Mouse (Mus musculus) limb, embryonic 10.5 days (tissue): Measurements from ENCODE around the gene Ighmbp2. TPM values are rescaled to one million over a fixed set of nuclear protein-coding genes. Genes with fewer than 3 reads are reported as not detected.
A peak's percentile ranks its signal among the peaks of the same experiment; 100 is the strongest.
"Not testable (repeated sequence)": the region's sequence is repeated elsewhere in the genome, so short reads cannot be mapped to it uniquely, and the experiment has no call there.

Experiments
- DNase-seq: peaks from one replicate; pipeline ENCODE4 v3.0.0-alpha.2; 2017; ENCODE audit warnings: low spot score
- H3K27ac ChIP-seq: fragments of 300-500 bp; sonication (generic); 2 replicates; pipeline ENCODE4 v1.5.1; 2016; ENCODE audit warnings: mild to moderate bottlenecking
- H3K27me3 ChIP-seq: fragments of 300-500 bp; sonication (generic); 2 replicates; pipeline ENCODE4 v1.6.1; 2016; ENCODE audit warnings: low read depth, mild to moderate bottlenecking; ENCODE audit not compliant: poor library complexity, severe bottlenecking
- H3K36me3 ChIP-seq: fragments of 300-500 bp; sonication (generic); 2 replicates; pipeline ENCODE4 v1.6.1; 2016; ENCODE audit warnings: mild to moderate bottlenecking, moderate library complexity
- H3K4me1 ChIP-seq: fragments of 300-500 bp; sonication (generic); 2 replicates; pipeline ENCODE4 v1.6.1; 2016
- H3K4me3 ChIP-seq: fragments of 300-500 bp; sonication (generic); 2 replicates; pipeline ENCODE4 v1.5.1; 2016; ENCODE audit warnings: mild to moderate bottlenecking, moderate library complexity
- H3K9me3 ChIP-seq: fragments of 300-500 bp; sonication (generic); replicated peaks from 2 replicates; pipeline ENCODE4 v1.6.1; 2016; ENCODE audit warnings: mild to moderate bottlenecking
- WGBS: fragments of 180-500 bp; shearing (Covaris S2); methylation state at CpG from one replicate; pipeline ENCODE4 v1.1.7; 2016; 5-methylcytosine and 5-hydroxymethylcytosine counted together
- polyA plus RNA-seq: library from polyadenylated mRNA; unstranded; fragments of >200 nt; fragmentation: Nextera tagmentation; extraction: Ambion mirVana; gene quantifications from 2 replicates; pipeline ENCODE4 v1.2.1, GENCODE M21; 2016

Gene Ighmbp2
- polyA plus RNA-seq, 1 experiment from 2014 or later: 15.1 TPM

DNA sequence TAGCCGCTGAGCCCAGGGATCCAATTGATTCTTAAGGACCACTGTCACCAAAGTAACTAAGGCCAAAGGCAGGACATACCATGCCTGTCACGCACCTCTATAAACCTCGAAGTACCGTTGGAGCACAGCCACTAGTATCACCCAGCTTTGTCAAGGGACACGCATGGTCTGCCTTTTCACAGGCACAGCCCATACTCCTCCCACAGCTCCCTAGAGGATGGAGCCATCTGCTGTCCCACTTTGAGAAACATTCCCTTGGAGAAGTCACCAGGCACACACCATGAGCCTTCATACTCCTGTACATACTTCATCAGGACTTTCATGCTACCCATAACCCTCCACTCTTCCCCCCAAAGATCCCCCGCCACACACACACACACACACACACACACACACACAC lies 13.0 kb downstream of the Ighmbp2 start:
- peaks cover 100% of the 10 kb centered on the region for H3K36me3 ChIP-seq
- WGBS: 97% methylated on average over 6 of the region's 6 CpGs
- peak; percentile 17 for DNase-seq

DNA sequence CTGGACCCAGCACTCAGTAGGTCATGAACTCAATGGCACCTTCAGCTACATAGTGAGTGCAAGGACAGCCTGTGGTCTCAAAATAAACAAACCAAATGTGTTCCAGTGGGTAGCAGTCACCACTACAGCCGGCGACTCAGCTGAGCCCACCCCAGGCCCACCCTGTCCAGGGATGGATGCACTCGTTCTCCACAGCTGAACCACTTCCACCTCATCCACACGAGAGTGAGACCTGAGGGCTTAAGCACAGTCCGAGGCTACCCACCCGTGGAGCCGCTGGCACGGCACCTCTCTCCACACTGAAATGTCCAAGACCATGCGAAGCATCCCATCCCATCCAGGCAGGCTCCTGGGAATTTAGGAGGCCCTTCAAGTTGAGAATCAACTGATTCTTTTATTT lies 13.5 kb downstream of the Ighmbp2 start:
- H3K27me3 ChIP-seq: no peaks in the 10 kb centered on the region
- H3K36me3 ChIP-seq: peaks cover 100% of the 10 kb centered on the region
- H3K4me1 ChIP-seq: no peaks in the 10 kb centered on the region
- H3K9me3 ChIP-seq: no peaks in the 10 kb centered on the region
- DNase-seq: peak; percentile 15
- WGBS: 95% methylated on average over 9 of the region's 9 CpGs
- no peak overlapping the region for H3K4me3 ChIP-seq
- H3K27ac ChIP-seq: no peak overlapping the region

More for the DNA sequence above, 13.0 kb downstream of the Ighmbp2 start:
- Histone ChIP-seq H3K9me3 (no peaks in the 10 kb centered on the region), H3K27me3 (no peaks in the 10 kb centered on the region), H3K27ac (no peak overlapping the region), H3K4me3 (no peak overlapping the region), H3K4me1 (no peaks in the 10 kb centered on the region)

DNA sequence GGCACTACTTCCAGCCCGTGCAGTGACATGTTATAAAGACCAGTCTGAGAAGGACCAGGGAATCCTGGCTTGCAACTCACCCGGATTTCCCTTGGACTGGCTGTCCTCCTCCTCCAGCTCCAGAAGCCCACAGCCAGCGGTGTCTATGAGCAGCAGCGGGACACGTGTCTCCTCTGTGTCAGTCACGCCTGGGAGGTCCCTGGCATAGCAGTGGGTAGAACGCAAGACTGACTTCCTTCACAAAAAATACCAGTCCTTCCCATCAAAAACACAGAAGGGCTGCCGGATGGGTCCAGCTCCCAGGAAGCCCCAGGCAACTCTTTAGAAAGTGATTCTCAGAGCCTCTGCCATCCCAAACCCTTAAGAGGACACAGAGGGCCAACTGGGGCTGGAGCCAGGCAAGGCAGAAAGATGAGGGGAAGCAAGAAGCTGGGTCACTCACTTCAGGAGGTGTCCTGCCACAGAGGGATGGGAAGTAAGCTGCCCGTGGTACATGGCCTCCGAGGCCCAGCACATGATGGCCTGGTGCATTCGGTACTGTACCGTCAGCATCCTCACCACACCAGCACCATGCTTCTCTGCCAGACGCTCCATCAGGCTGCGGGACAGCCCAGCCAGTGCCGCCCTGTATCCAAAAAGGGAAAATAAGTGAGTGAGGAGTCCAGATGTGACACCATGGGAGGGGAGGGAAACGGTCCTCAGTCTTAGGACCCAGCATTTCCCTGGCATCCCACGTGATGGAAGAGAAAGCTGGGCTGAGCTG lies 14.4 kb downstream of the Ighmbp2 start:
- WGBS: 93% methylated on average over 17 of the region's 17 CpGs
- Histone ChIP-seq H3K27ac (no peak overlapping the region), H3K9me3 (no peaks in the 10 kb centered on the region), H3K4me1 (no peaks in the 10 kb centered on the region), H3K36me3 (peaks cover 100% of the 10 kb centered on the region), H3K27me3 (no peaks in the 10 kb centered on the region), H3K4me3 (no peak overlapping the region)
- DNase-seq: peak; percentile 22

DNA sequence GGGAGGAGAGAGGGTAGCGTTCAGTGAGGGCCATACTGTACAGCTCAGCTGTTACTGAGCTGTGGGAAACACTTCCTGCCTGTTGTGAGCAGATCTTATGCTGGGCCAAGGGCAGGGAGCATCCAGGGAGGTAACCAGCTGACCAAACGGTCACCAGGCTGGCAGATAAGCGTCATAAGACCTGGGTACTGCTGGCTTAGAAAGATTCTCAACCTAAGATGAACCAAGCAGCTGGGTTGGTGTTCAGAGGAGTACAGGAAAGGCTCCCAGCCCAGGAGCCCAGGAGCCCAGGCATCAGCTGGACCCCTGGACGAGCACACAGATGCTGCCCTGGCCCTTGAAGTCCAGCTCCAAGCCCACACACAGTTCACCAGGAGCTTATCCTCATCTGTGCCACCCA lies 15.5 kb downstream of the Ighmbp2 start:
- Histone ChIP-seq H3K4me1 (no peaks in the 10 kb centered on the region), H3K9me3 (no peaks in the 10 kb centered on the region), H3K36me3 (peaks cover 97% of the 10 kb centered on the region), H3K4me3 (no peak overlapping the region), H3K27me3 (no peaks in the 10 kb centered on the region), H3K27ac (no peak overlapping the region)
- 93% methylated on average over 4 of the region's 4 CpGs for WGBS
- DNase-seq: peak; percentile 7

DNA sequence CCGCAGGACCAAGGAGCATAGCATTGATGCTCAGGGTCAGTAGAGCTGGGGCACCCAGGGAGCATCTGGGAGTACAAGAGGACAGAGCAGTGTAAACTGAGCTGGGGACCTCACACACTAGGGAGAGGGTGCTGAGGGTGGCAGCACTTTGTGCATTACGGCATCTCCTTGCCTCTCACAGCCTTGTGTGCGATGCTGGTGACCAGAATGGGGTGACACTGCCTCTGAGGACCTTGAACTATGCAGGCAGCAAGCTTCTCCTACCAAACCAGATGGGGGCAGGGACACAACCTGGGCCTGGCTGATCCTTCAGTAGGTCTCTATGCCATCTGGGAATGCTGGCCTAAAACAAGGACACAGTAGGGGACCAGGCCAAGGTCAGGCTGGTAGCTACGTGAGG lies 16.1 kb downstream of the Ighmbp2 start:
- Histone ChIP-seq H3K27me3 (no peaks in the 10 kb centered on the region), H3K4me1 (no peaks in the 10 kb centered on the region), H3K9me3 (no peaks in the 10 kb centered on the region), H3K36me3 (peaks cover 97% of the 10 kb centered on the region), H3K27ac (no peak overlapping the region), H3K4me3 (no peak overlapping the region)
- WGBS: 96% methylated on average over 4 of the region's 4 CpGs
- DNase-seq: peak; percentile 19

DNA sequence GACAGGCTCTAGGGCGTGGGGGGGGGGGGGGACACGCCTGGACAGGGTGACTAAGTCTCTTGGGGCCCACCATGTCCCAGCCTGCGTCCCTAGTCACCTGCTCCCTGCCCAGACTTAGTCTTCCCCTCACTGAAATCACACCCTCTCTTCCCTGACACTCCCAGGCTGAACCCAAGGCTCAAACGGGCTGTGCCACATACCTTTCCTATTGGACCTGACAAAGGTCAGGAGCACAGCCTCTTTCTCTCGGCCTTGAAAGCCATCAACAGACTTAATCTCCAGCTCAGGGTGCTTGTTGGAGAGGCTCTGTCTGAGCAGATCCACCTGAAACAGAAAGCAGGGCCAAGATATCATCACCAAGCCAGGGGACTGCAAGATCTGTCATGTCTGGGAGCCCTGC lies 16.7 kb downstream of the Ighmbp2 start:
- Histone ChIP-seq H3K27me3 (no peaks in the 10 kb centered on the region), H3K9me3 (no peaks in the 10 kb centered on the region), H3K36me3 (peaks cover 97% of the 10 kb centered on the region), H3K27ac (no peak overlapping the region), H3K4me3 (no peak overlapping the region), H3K4me1 (no peaks in the 10 kb centered on the region)
- peak; percentile 8 for DNase-seq
- 82% methylated on average over 5 of the region's 5 CpGs for WGBS

DNA sequence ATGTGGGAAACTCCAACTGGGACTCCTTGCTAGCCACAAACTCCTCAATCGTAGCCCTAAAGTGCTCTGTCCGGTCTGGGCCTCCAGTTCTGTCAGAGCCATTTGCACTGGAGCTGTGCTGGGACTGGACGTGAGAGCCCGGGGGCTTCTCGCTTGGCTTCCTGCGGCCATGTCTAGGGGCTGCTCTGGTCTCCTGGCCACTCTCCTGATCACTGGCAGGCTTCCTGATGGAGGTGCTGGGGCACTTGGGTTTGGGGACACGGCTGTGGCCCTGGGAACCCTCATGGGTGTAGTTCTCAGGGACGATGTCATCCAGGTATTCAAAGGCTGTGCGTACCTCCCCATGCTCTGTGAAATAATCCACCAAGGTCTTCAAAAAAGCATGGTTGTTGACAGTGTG lies 17.6 kb downstream of the Ighmbp2 start:
- no peaks in the 10 kb centered on the region for H3K4me1 ChIP-seq
- no peak overlapping the region for H3K4me3 ChIP-seq
- no peaks in the 10 kb centered on the region for H3K27me3 ChIP-seq
- H3K27ac ChIP-seq: no peak overlapping the region
- peak; percentile 16 for DNase-seq
- peaks cover 97% of the 10 kb centered on the region for H3K36me3 ChIP-seq
- no peaks in the 10 kb centered on the region for H3K9me3 ChIP-seq
- WGBS: 95% methylated on average over 9 of the region's 9 CpGs

DNA sequence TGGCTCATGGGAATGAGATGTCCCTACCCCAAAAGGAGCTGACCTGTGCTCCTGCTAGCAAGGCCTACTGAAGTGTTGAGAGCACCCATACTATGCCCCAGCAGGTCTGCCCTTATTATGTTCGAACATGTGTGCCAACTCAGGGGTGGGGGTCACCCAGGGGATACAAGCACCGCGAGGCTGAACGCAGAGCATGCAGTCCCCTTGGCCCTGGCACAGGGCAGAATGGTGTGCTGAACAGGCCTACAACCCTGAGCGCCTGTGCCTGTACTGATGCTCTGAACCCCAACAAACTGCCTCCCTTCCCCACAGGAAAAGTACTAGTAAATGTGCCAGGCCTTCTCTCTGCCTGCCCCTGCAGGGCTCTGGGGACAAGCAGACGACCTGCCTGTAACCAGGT lies 18.5 kb downstream of the Ighmbp2 start:
- Histone ChIP-seq H3K36me3 (peaks cover 97% of the 10 kb centered on the region), H3K4me1 (no peaks in the 10 kb centered on the region), H3K27me3 (no peaks in the 10 kb centered on the region), H3K9me3 (no peaks in the 10 kb centered on the region), H3K4me3 (no peak overlapping the region), H3K27ac (no peak overlapping the region)
- 95% methylated on average over 6 of the region's 6 CpGs for WGBS
- peak; percentile 16 for DNase-seq

DNA sequence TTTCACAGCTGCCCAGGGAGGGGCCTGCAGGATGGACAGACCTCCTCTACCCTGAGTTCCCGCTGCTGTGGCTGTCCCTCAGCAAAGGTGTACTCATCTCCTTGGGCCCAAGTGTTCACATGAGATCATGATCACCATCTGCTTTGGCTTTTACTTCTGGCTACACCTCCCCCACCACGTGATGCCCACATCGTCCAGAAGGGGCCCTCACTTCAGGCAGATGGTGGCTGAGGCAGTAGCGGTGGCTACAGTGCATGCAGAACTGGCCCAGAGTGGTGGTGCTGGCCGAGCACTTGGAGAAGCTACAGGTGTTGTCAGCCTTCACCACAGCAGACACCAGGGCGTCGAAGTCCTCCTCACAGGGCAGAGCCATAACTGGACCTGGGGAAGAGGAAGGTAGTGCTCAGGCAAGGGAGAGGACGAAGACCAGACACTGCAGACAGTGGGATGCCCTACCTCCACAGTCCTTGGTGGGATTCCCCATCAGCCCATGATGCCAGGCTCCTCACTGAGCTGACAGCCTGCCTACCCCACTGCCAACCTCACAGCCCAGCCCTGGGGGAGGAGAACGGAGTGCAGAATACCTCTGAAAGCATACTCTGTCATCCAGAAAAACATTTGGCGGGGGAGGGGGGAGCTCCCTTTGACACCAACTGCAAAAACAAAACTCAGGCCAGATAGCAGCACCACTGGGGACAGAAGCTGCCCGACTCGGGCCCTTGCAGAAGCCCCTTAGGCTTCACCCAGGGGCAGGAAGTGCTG lies 20.9 kb downstream of the Ighmbp2 start:
- H3K4me3 ChIP-seq: no peak overlapping the region
- H3K4me1 ChIP-seq: no peaks in the 10 kb centered on the region
- peak; percentile 19 for DNase-seq
- H3K27me3 ChIP-seq: no peaks in the 10 kb centered on the region
- H3K27ac ChIP-seq: no peak overlapping the region
- 90% methylated on average over 12 of the region's 12 CpGs for WGBS
- H3K9me3 ChIP-seq: no peaks in the 10 kb centered on the region
- peaks cover 76% of the 10 kb centered on the region for H3K36me3 ChIP-seq

DNA sequence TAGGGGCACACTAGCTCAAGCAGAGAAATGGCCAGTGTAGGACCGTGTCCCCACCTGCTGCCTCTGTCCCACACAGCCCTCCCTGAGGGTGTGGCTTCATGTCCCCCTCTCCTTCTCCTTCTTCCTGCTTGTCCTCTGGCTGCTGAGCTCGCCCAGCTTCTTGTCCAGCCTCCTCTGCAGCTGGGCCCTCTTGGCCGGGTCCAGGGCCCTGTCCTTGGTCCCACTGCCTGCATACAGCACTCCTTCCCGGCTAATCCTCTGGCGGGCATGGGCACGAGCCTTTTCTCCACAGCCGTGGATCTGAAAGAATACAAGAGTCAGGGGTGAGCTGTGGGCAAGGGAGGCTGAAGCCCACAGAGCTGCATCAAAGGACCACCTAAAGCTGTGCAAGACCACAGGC lies 21.5 kb downstream of the Ighmbp2 start:
- H3K4me1 ChIP-seq: no peaks in the 10 kb centered on the region
- no peak overlapping the region for H3K4me3 ChIP-seq
- peaks cover 70% of the 10 kb centered on the region for H3K36me3 ChIP-seq
- H3K27ac ChIP-seq: no peak overlapping the region
- H3K9me3 ChIP-seq: no peaks in the 10 kb centered on the region
- no peaks in the 10 kb centered on the region for H3K27me3 ChIP-seq
- DNase-seq: peak; percentile 23
- 95% methylated on average over 7 of the region's 7 CpGs for WGBS

DNA sequence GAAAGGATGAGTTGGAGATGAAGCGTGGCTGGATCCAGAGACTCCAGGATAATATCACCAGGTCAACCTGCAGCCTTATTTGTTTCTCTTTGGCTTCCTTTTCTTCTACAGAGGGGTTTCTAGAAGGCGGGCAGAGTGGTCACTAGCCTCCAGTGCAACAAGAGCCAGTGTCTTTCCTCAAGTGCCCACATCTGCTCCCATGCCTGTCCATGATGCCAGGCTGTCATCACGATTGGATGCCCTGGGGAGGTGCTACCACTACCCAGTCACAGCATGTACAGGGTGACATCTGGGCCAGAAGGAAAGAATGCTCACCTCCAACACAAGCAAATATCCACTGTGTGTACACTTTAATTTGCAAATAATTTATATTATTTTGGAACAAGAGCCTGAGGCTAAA lies 22.2 kb downstream of the Ighmbp2 start:
- no peak overlapping the region for H3K27ac ChIP-seq
- H3K4me3 ChIP-seq: no peak overlapping the region
- no peaks in the 10 kb centered on the region for H3K27me3 ChIP-seq
- no peak for DNase-seq
- no peaks in the 10 kb centered on the region for H3K9me3 ChIP-seq
- WGBS: 93% methylated on average over 3 of the region's 3 CpGs
- H3K36me3 ChIP-seq: peaks cover 63% of the 10 kb centered on the region
- no peaks in the 10 kb centered on the region for H3K4me1 ChIP-seq

DNA sequence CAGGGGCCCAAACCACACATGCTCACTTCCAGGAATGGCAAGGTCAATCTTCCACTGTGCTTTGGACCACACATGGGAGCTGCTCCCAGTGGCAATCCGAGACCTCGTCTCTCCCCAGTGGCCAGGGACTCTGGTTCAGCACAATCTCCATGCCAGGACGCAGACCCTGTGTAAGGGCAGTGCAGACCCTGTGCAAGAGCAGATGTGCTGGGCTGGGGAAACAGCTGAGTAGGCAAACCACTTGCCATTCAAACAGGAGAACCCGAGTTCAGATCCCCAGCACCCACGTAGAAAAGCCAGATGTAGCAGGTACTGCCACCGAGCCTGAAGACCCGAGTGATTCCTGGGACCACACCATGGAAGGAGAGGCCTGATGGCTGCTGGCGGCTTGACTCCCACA lies 22.8 kb downstream of the Ighmbp2 start:
- Histone ChIP-seq H3K4me1 (no peaks in the 10 kb centered on the region), H3K27me3 (no peaks in the 10 kb centered on the region), H3K4me3 (no peak overlapping the region), H3K27ac (no peak overlapping the region), H3K9me3 (no peaks in the 10 kb centered on the region), H3K36me3 (peaks cover 57% of the 10 kb centered on the region)
- peak; percentile 23 for DNase-seq
- 96% methylated on average over 8 of the region's 8 CpGs for WGBS

DNA sequence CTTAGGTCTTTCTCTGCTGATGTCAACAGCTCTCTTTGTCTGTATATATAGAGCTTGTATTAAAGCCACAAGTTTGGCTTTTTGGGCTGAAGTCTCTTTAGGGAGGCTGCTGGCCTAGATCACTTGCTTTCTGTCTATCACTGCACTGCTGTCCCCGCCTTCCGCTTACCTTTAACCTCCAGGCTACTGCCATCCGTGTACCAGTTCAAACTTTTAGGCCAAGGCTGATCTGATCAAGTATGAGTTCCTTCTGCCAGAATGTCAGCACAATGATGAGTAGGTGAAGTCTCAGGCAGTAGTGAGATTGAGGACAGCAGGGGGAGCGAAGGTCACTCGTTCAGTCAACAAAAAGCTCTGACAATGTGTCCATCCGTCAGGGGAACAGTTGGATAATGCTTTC lies 57.6 kb downstream of the Ighmbp2 start:
- not testable (repeated sequence) for H3K4me1 ChIP-seq, H3K27ac ChIP-seq, DNase-seq, H3K36me3 ChIP-seq, H3K9me3 ChIP-seq, H3K4me3 ChIP-seq, H3K27me3 ChIP-seq
- 86% methylated on average over 5 of the region's 6 CpGs for WGBS
